15 mouse cellular contexts compared by ENCODE assay signal in genomic region chr3:57585967-57586366, GRCm38 (mm10).
"Had no signal": no experiment of that assay in that cellular context is flagged by ENCODE, and none has a peak within 500 bp of the region (broad histone marks: within the 10 kb centered on the region; RNA-seq: fewer than 3 reads in every experiment).

No protein-coding gene starts in this region.

- H3K4me2 ChIP-seq: neural tube, embryonic 13.5 days; neural tube, embryonic 15.5 days; stomach, embryonic 15.5 days had no signal

- H3K27me3 ChIP-seq: neural tube, embryonic 13.5 days; neural tube, embryonic 15.5 days; stomach, embryonic 15.5 days had no signal

- H3K4me3 ChIP-seq: neural tube, embryonic 13.5 days; neural tube, embryonic 15.5 days; stomach, embryonic 15.5 days had no signal

- DNase-seq: retina, postnatal 1 day; right cerebral cortex, adult 18-20 months; right cerebral cortex, postnatal 14 days; right cerebral cortex, postnatal 25 days; right cerebral cortex, postnatal 4 days; spleen, adult 18-20 months; thymus, adult 18-20 months; thymus, adult 2 months; thymus, postnatal 14 days; thymus, postnatal 25 days; thymus, postnatal 36 days; thymus, postnatal 4 days had no signal

- H3K36me3 ChIP-seq: neural tube, embryonic 13.5 days; neural tube, embryonic 15.5 days; stomach, embryonic 15.5 days had no signal
